Mouse (Mus musculus) embryonic stem cell, embryonic (primary cell): ENCODE results near the gene Gpatch4.

ENCODE experiments used
- CTCF ChIA-PET, 4 experiments: fragments of 300-600 bp in 2 of 4; fragments of 350-600 bp in 2 of 4; sonication (Branson Sonifier 250); formaldehyde crosslinking; loops; one replicate each; lab custom pipeline; 2022; ENCODE audit warnings: inconsistent platforms in 2 of 4; lab: Charles Lee
- POLR2A ChIA-PET, 4 experiments: fragments of 300-600 bp in 2 of 4; fragments of 350-600 bp in 2 of 4; sonication (Branson Sonifier 250); formaldehyde crosslinking; loops; one replicate each; lab custom pipeline; 2022; ENCODE audit warnings: antibody characterized with exemption in 4 of 4, inconsistent platforms in 1 of 4; lab: Charles Lee

Gene Gpatch4

DNA sequence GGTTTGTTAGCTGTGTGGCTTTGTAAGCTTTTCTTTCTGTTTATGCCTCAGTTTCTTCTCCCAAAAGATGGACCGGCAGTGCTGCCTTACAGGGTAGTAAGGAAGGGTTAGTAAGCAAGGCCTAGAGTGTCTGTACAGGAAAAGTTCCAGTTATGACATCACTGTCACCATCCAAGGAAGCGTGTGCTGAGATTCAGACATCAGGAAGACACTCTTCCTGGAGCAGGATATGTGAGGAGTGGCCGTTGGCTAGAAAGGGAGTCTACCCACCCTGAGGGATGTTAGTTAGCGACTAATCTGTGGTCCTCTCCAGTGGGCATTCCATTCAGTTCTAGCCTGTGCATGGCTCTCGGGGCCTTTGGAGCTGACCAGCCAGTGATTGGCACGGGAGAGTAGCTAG, 59.3 kb downstream of the Gpatch4 start:
- POLR2A ChIA-PET = interaction anchor here in 2 of 4 experiments (1.1 to 1.3 kb wide), 2 partner anchors 9 to 54 kb away, joined by 3 read pairs; no protein-coding TSS in a partner anchor

DNA sequence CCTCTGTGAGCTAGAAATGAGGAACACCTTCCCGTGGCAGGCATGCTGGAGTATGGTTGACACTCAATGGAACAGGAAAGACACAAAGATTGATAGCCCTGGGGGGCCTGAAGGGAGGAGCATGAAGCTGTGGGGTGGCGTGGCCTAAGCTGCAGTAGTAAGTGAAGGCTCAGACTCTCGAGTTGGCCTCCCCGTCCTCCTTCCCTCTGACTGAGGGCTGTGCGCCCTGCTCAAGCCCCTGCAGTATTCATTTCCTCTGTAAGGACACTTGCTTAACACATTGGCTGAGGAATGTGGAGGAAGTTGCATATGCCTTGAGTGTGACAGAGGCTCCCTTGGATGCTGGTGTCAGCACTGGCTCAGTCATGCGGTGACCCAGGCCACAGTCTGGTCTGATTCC, 59.7 kb downstream of the Gpatch4 start:
- POLR2A ChIA-PET = interaction anchor here in 2 of 4 experiments (1.1 to 1.3 kb wide), 2 partner anchors 8 to 53 kb away, joined by 3 read pairs; no protein-coding TSS in a partner anchor
- CTCF ChIA-PET = interaction anchor here in 2 of 4 experiments (0.7 to 1.3 kb wide), 3 partner anchors 17 to 140 kb away, joined by 3 read pairs; no protein-coding TSS in a partner anchor

More for the DNA sequence above, 59.3 kb downstream of the Gpatch4 start:
- CTCF ChIA-PET = interaction anchor here in 1 of 4 experiments (0.7 to 1.3 kb wide), 2 partner anchors 17 to 140 kb away, joined by 3 read pairs; no protein-coding TSS in a partner anchor
